Mouse (Mus musculus): ENCODE measurements around the gene Thy1. TPM values are rescaled to one million over a fixed set of nuclear protein-coding genes. Genes with fewer than 3 reads are reported as not detected.

Thy1 gene
- total and polyA plus RNA-seq, 2 experiments = 0.46 to 3.2 TPM

GRCm38 (mm10) chr9:44049381-44050165, 6.4 kb downstream of the Thy1 start:
- Histone ChIP-seq H3K4me3 (ENCODE audit: insufficient read depth, low read depth, low read length) (no peak overlapping the region), H3K9ac (ENCODE audit: low read depth, low read length) (no peak overlapping the region), H3K79me2 (ENCODE audit: control insufficient read depth, insufficient read depth, low read length) (no peaks in the 10 kb centered on the region), H3K36me3 (ENCODE audit: control insufficient read depth, insufficient read depth, low read length) (no peaks in the 10 kb centered on the region), H3K4me1 (ENCODE audit: control insufficient read depth, insufficient read depth, low read length) (no peaks in the 10 kb centered on the region), H3K27ac (replicated peaks; ENCODE audit: insufficient read depth, low read depth, low read length) (no peak overlapping the region), H3K27me3 (ENCODE audit: control insufficient read depth, insufficient read depth, low read length) (no peaks in the 10 kb centered on the region)
- 85% methylated on average over 8 of the region's 8 CpGs for WGBS
- no peak for DNase-seq (ENCODE audit: extremely low read depth, low read depth, low spot score)
- TF ChIP-seq CTCF (IDR thresholded peaks at IDR 0.05; ENCODE audit: low read depth, low read length) = no peak

GRCm38 (mm10) chr9:44052855-44053254, 9.7 kb downstream of the Thy1 start:
- no peak overlapping the region for H3K27ac ChIP-seq (replicated peaks; ENCODE audit: insufficient read depth, low read depth, low read length)
- 77% methylated on average over 3 of the region's 3 CpGs for WGBS
- no peak for TF ChIP-seq POLR2A (IDR thresholded peaks at IDR 0.05; ENCODE audit: extremely low read depth, insufficient read depth, low read length)
- TF ChIP-seq CTCF (IDR thresholded peaks at IDR 0.05; ENCODE audit: low read depth, low read length) = no peak
- H3K79me2 ChIP-seq (ENCODE audit: control insufficient read depth, insufficient read depth, low read length) = no peaks in the 10 kb centered on the region
- no peak overlapping the region for H3K9ac ChIP-seq (ENCODE audit: low read depth, low read length)
- no peak overlapping the region for H3K4me3 ChIP-seq (ENCODE audit: insufficient read depth, low read depth, low read length)
- H3K36me3 ChIP-seq (ENCODE audit: control insufficient read depth, insufficient read depth, low read length) = no peaks in the 10 kb centered on the region
- H3K4me1 ChIP-seq (ENCODE audit: control insufficient read depth, insufficient read depth, low read length) = no peaks in the 10 kb centered on the region
- DNase-seq (ENCODE audit: extremely low read depth, low read depth, low spot score) = no peak
- no peaks in the 10 kb centered on the region for H3K27me3 ChIP-seq (ENCODE audit: control insufficient read depth, insufficient read depth, low read length)

GRCm38 (mm10) chr9:44053936-44054335, 10.8 kb downstream of the Thy1 start:
- H3K27ac ChIP-seq (replicated peaks; ENCODE audit: insufficient read depth, low read depth, low read length) = no peak overlapping the region
- H3K79me2 ChIP-seq (ENCODE audit: control insufficient read depth, insufficient read depth, low read length) = no peaks in the 10 kb centered on the region
- H3K27me3 ChIP-seq (ENCODE audit: control insufficient read depth, insufficient read depth, low read length) = peaks cover 2% of the 10 kb centered on the region; the same call in 1 of the 2 replicates
- H3K9ac ChIP-seq (ENCODE audit: low read depth, low read length) = no peak overlapping the region
- TF ChIP-seq POLR2A (IDR thresholded peaks at IDR 0.05; ENCODE audit: extremely low read depth, insufficient read depth, low read length) (no peak), CTCF (IDR thresholded peaks at IDR 0.05; ENCODE audit: low read depth, low read length) (no peak)
- H3K4me3 ChIP-seq (ENCODE audit: insufficient read depth, low read depth, low read length) = no peak overlapping the region
- no peak for DNase-seq (ENCODE audit: extremely low read depth, low read depth, low spot score)
- no peaks in the 10 kb centered on the region for H3K36me3 ChIP-seq (ENCODE audit: control insufficient read depth, insufficient read depth, low read length)
- WGBS = 57% methylated on average over 1 of the region's 1 CpGs
- H3K4me1 ChIP-seq (ENCODE audit: control insufficient read depth, insufficient read depth, low read length) = no peaks in the 10 kb centered on the region

GRCm38 (mm10) chr9:44058606-44059005, 15.4 kb downstream of the Thy1 start:
- no peak for DNase-seq (ENCODE audit: extremely low read depth, low read depth, low spot score)
- no peaks in the 10 kb centered on the region for H3K36me3 ChIP-seq (ENCODE audit: control insufficient read depth, insufficient read depth, low read length)
- H3K27ac ChIP-seq (replicated peaks; ENCODE audit: insufficient read depth, low read depth, low read length) = no peak overlapping the region
- H3K9ac ChIP-seq (ENCODE audit: low read depth, low read length) = no peak overlapping the region
- H3K4me3 ChIP-seq (ENCODE audit: insufficient read depth, low read depth, low read length) = no peak overlapping the region
- no peaks in the 10 kb centered on the region for H3K79me2 ChIP-seq (ENCODE audit: control insufficient read depth, insufficient read depth, low read length)
- no peaks in the 10 kb centered on the region for H3K4me1 ChIP-seq (ENCODE audit: control insufficient read depth, insufficient read depth, low read length)
- 80% methylated on average over 6 of the region's 6 CpGs for WGBS
- H3K27me3 ChIP-seq (ENCODE audit: control insufficient read depth, insufficient read depth, low read length) = peaks cover 2% of the 10 kb centered on the region; the same call in 1 of the 2 replicates
- TF ChIP-seq POLR2A (IDR thresholded peaks at IDR 0.05; ENCODE audit: extremely low read depth, insufficient read depth, low read length) (no peak), CTCF (IDR thresholded peaks at IDR 0.05; ENCODE audit: low read depth, low read length) (no peak)

GRCm38 (mm10) chr9:44065177-44065576, 22.0 kb downstream of the Thy1 start:
- no peak overlapping the region for H3K9ac ChIP-seq (ENCODE audit: low read depth, low read length)
- no peak overlapping the region for H3K27ac ChIP-seq (replicated peaks; ENCODE audit: insufficient read depth, low read depth, low read length)
- H3K4me3 ChIP-seq (ENCODE audit: insufficient read depth, low read depth, low read length) = no peak overlapping the region
- H3K36me3 ChIP-seq (ENCODE audit: control insufficient read depth, insufficient read depth, low read length) = no peaks in the 10 kb centered on the region
- no peaks in the 10 kb centered on the region for H3K79me2 ChIP-seq (ENCODE audit: control insufficient read depth, insufficient read depth, low read length)
- no peaks in the 10 kb centered on the region for H3K4me1 ChIP-seq (ENCODE audit: control insufficient read depth, insufficient read depth, low read length)
- TF ChIP-seq POLR2A (IDR thresholded peaks at IDR 0.05; ENCODE audit: extremely low read depth, insufficient read depth, low read length) (no peak), CTCF (IDR thresholded peaks at IDR 0.05; ENCODE audit: low read depth, low read length) (0 out of 2 replicates have a peak, but pooled peaks have one; percentile 4)
- H3K27me3 ChIP-seq (ENCODE audit: control insufficient read depth, insufficient read depth, low read length) = no peaks in the 10 kb centered on the region
- 26% methylated on average over 1 of the region's 1 CpGs for WGBS
- DNase-seq (ENCODE audit: extremely low read depth, low read depth, low spot score) = no peak

- DNase-seq (ENCODE audit: extremely low read depth, low read depth, low spot score) = peak; percentile 88
- Histone ChIP-seq H3K27me3 (ENCODE audit: control insufficient read depth, insufficient read depth, low read length) (no peaks in the 10 kb centered on the region), H3K9ac (ENCODE audit: low read depth, low read length) (peak within 1 kb of the TSS; percentile 87), H3K36me3 (ENCODE audit: control insufficient read depth, insufficient read depth, low read length) (no peaks in the 10 kb centered on the region), H3K4me3 (ENCODE audit: insufficient read depth, low read depth, low read length) (peak within 1 kb of the TSS; percentile 84), H3K79me2 (ENCODE audit: control insufficient read depth, insufficient read depth, low read length) (no peaks in the 10 kb centered on the region), H3K4me1 (ENCODE audit: control insufficient read depth, insufficient read depth, low read length) (no peaks in the 10 kb centered on the region), H3K27ac (replicated peaks; ENCODE audit: insufficient read depth, low read depth, low read length) (peak within 1 kb of the TSS; percentile 56)
- peak; percentile 75 for TF ChIP-seq CTCF (IDR thresholded peaks at IDR 0.05; ENCODE audit: low read depth, low read length)
- TF ChIP-seq POLR2A (IDR thresholded peaks at IDR 0.05; ENCODE audit: extremely low read depth, insufficient read depth, low read length) = peak; percentile 41; the same call in 1 of the 2 replicates
- under 1% methylated on average over 38 of the region's 38 CpGs for WGBS
Observed at GRCm38 (mm10) chr9:44066785-44067225, 23.6 kb downstream of the Thy1 start, which contains the start of gene Usp2. Gene Usp2, plus strand, starts transcription at chr9:44067021.
